Mouse (Mus musculus) lung, postnatal 0 days (tissue): ENCODE measurements at regions not wholly inside any gene's neighbourhood (a gene's known extent, or its start where the extent isn't known, plus 50 kb on each side); places are given as distances from the start of the nearest gene placed in this dataset.

Experiments used
- CTCF ChIP-seq: IDR thresholded peaks from 2 replicates; pipeline ENCODE4 v1.5.1; 2016; ENCODE audit warnings: antibody characterized with exemption, mild to moderate bottlenecking
- EP300 ChIP-seq: IDR thresholded peaks from 2 replicates; pipeline ENCODE4 v1.6.1; 2016; ENCODE audit warnings: antibody characterized with exemption, mild to moderate bottlenecking, control low read depth

GRCm38 (mm10) chr13:117127813-117128549, 80.4 kb upstream of the Emb start:
- TF ChIP-seq CTCF (no peak), EP300 (no peak)
